Mouse (Mus musculus) kidney, postnatal 0 days (tissue): ENCODE data around the gene Rhbdf1. TPM values are rescaled to one million over a fixed set of nuclear protein-coding genes. Genes with fewer than 3 reads are reported as not detected.

Source experiments
- ATAC-seq: fragments of 200-750 bp; cut with Nextera tagmentation; replicated peaks from 2 replicates; pipeline ENCODE4 v1.8.0; 2017; ENCODE audit warnings: low read depth, moderate number of reproducible peaks, moderate TSS enrichment, moderate library complexity; ENCODE audit not compliant: low FRiP score
- DNase-seq: peaks from one replicate; pipeline ENCODE4 v3.0.0-alpha.2; 2016; ENCODE audit warnings: low spot score
- H3K27ac ChIP-seq: fragments of 300-500 bp; sonication (generic); 2 replicates; pipeline ENCODE4 v1.5.1; 2014; ENCODE audit warnings: mild to moderate bottlenecking
- H3K27me3 ChIP-seq: fragments of 300-500 bp; sonication (generic); 2 replicates; pipeline ENCODE4 v1.6.1; 2014; ENCODE audit warnings: low read length, mixed read lengths; ENCODE audit not compliant: insufficient read depth
- H3K36me3 ChIP-seq: fragments of 300-500 bp; sonication (generic); 2 replicates; pipeline ENCODE4 v1.6.1; 2014; ENCODE audit warnings: low read length, mixed read lengths; ENCODE audit not compliant: insufficient read depth
- H3K4me1 ChIP-seq: fragments of 300-500 bp; sonication (generic); replicated peaks from 2 replicates; pipeline ENCODE4 v1.6.1; 2014; ENCODE audit warnings: antibody characterized with exemption, low read length, mixed read lengths; ENCODE audit not compliant: insufficient read depth
- H3K4me2 ChIP-seq: fragments of 300-500 bp; sonication (generic); 2 replicates; pipeline ENCODE4 v1.6.1; 2014; ENCODE audit warnings: mild to moderate bottlenecking, low read length, moderate library complexity, mixed read lengths
- H3K4me3 ChIP-seq: fragments of 300-500 bp; sonication (generic); replicated peaks from 2 replicates; pipeline ENCODE4 v1.5.1; 2014; ENCODE audit warnings: low read depth, low read length
- H3K9ac ChIP-seq: fragments of 300-500 bp; sonication (generic); 2 replicates; pipeline ENCODE4 v1.6.1; 2014; ENCODE audit warnings: low read depth, low read length
- H3K9me3 ChIP-seq: fragments of 300-500 bp; sonication (generic); replicated peaks from 2 replicates; pipeline ENCODE4 v1.6.1; 2016; ENCODE audit warnings: low read length, inconsistent platforms, mixed read lengths
- CTCF ChIP-seq: IDR thresholded peaks from 2 replicates; pipeline ENCODE4 v1.5.1; 2016; ENCODE audit warnings: antibody characterized with exemption, low read depth, mild to moderate bottlenecking, moderate library complexity
- WGBS: fragments of 180-500 bp; shearing (Covaris S2); extraction: QIAGEN DNeasy Blood & Tissue Kit; methylation state at CpG from one replicate; pipeline ENCODE4 v1.1.7; 2014; 5-methylcytosine and 5-hydroxymethylcytosine counted together
- polyA plus RNA-seq: library from polyadenylated mRNA; unstranded; fragments of >200 nt; fragmentation: Nextera tagmentation; extraction: Ambion mirVana; gene quantifications from 2 replicates; pipeline ENCODE4 v1.2.1, GENCODE M21; 2015

The Rhbdf1 gene
- polyA plus RNA-seq, 1 experiment from 2014 or later, result 49.3 TPM

- Histone ChIP-seq H3K9me3 (no peaks in the 10 kb centered on the region), H3K4me2 (no peak overlapping the region), H3K27ac (no peak overlapping the region), H3K4me3 (no peak overlapping the region), H3K4me1 (no peaks in the 10 kb centered on the region), H3K27me3 (no peaks in the 10 kb centered on the region), H3K9ac (no peak overlapping the region), H3K36me3 (no peaks in the 10 kb centered on the region)
- ATAC-seq (no peak), DNase-seq (no peak)
- WGBS, result 53% methylated on average over 5 of the region's 5 CpGs
- TF ChIP-seq CTCF, result no peak
Measured at GRCm38 (mm10) chr11:32189434-32189833, 32.7 kb downstream of the Rhbdf1 start.

- H3K36me3 ChIP-seq, result no peaks in the 10 kb centered on the region
- H3K27me3 ChIP-seq, result no peaks in the 10 kb centered on the region
- WGBS, result 83% methylated on average over 12 of the region's 12 CpGs
- DNase-seq (no peak), ATAC-seq (no peak)
- no peaks in the 10 kb centered on the region for H3K9me3 ChIP-seq
- H3K27ac ChIP-seq, result no peak overlapping the region
- no peak overlapping the region for H3K4me2 ChIP-seq
- no peak overlapping the region for H3K4me3 ChIP-seq
- no peak for TF ChIP-seq CTCF
- no peaks in the 10 kb centered on the region for H3K4me1 ChIP-seq
- H3K9ac ChIP-seq, result no peak overlapping the region
Measured at GRCm38 (mm10) chr11:32188881-32189280, 33.2 kb downstream of the Rhbdf1 start.

- H3K4me3 ChIP-seq, result no peak overlapping the region
- H3K27ac ChIP-seq, result no peak overlapping the region
- TF ChIP-seq CTCF, result no peak
- no peaks in the 10 kb centered on the region for H3K4me1 ChIP-seq
- no peak for DNase-seq
- H3K4me2 ChIP-seq, result no peak overlapping the region
- 89% methylated on average over 4 of the region's 4 CpGs for WGBS
- H3K27me3 ChIP-seq, result no peaks in the 10 kb centered on the region
- H3K9me3 ChIP-seq, result no peaks in the 10 kb centered on the region
- no peak for ATAC-seq
- no peak overlapping the region for H3K9ac ChIP-seq
- no peaks in the 10 kb centered on the region for H3K36me3 ChIP-seq
Measured at GRCm38 (mm10) chr11:32187256-32187655, 34.8 kb downstream of the Rhbdf1 start.

GRCm38 (mm10) chr11:32186031-32186430 is 36.1 kb downstream of the Rhbdf1 start:
- WGBS, result 75% methylated on average over 3 of the region's 3 CpGs
- DNase-seq (no peak), ATAC-seq (no peak)
- Histone ChIP-seq H3K36me3 (no peaks in the 10 kb centered on the region), H3K4me1 (no peaks in the 10 kb centered on the region), H3K27ac (no peak overlapping the region), H3K4me2 (no peak overlapping the region), H3K27me3 (no peaks in the 10 kb centered on the region), H3K9me3 (no peaks in the 10 kb centered on the region), H3K4me3 (no peak overlapping the region), H3K9ac (no peak overlapping the region)
- TF ChIP-seq CTCF, result no peak

GRCm38 (mm10) chr11:32184469-32184868 is 37.6 kb downstream of the Rhbdf1 start:
- H3K27ac ChIP-seq, result no peak overlapping the region
- no peak for DNase-seq
- H3K36me3 ChIP-seq, result no peaks in the 10 kb centered on the region
- TF ChIP-seq CTCF, result no peak
- no peak overlapping the region for H3K9ac ChIP-seq
- ATAC-seq, result no peak
- no peaks in the 10 kb centered on the region for H3K9me3 ChIP-seq
- H3K4me3 ChIP-seq, result no peak overlapping the region
- H3K27me3 ChIP-seq, result no peaks in the 10 kb centered on the region
- no peak overlapping the region for H3K4me2 ChIP-seq
- 88% methylated on average over 8 of the region's 8 CpGs for WGBS
- no peaks in the 10 kb centered on the region for H3K4me1 ChIP-seq

- no peak overlapping the region for H3K4me2 ChIP-seq
- no peak; the same call in 1 of the 2 replicates for ATAC-seq
- no peak overlapping the region for H3K27ac ChIP-seq
Measured at GRCm38 (mm10) chr11:32181973-32182868, 39.9 kb downstream of the Rhbdf1 start.

GRCm38 (mm10) chr11:32181246-32181645 is 40.9 kb downstream of the Rhbdf1 start:
- 82% methylated on average over 4 of the region's 4 CpGs for WGBS
- no peak overlapping the region for H3K4me2 ChIP-seq
- H3K9me3 ChIP-seq, result no peaks in the 10 kb centered on the region
- no peaks in the 10 kb centered on the region for H3K36me3 ChIP-seq
- H3K27ac ChIP-seq, result no peak overlapping the region
- no peak overlapping the region for H3K9ac ChIP-seq
- ATAC-seq, result no peak
- no peaks in the 10 kb centered on the region for H3K4me1 ChIP-seq
- no peak for DNase-seq
- TF ChIP-seq CTCF, result no peak
- H3K27me3 ChIP-seq, result no peaks in the 10 kb centered on the region
- no peak overlapping the region for H3K4me3 ChIP-seq

More at GRCm38 (mm10) chr11:32181973-32182868, 39.9 kb downstream of the Rhbdf1 start:
- Histone ChIP-seq H3K9me3 (no peaks in the 10 kb centered on the region), H3K4me1 (no peaks in the 10 kb centered on the region), H3K27me3 (no peaks in the 10 kb centered on the region), H3K4me3 (no peak overlapping the region), H3K9ac (no peak overlapping the region), H3K36me3 (no peaks in the 10 kb centered on the region)
- 47% methylated on average over 24 of the region's 25 CpGs for WGBS
- TF ChIP-seq CTCF, result peak; percentile 87
- peak; percentile 83 for DNase-seq
